Mouse (Mus musculus): ENCODE measurements at regions not wholly inside any gene's neighbourhood (a gene's known extent, or its start where the extent isn't known, plus 50 kb on each side); places are given as distances from the start of the nearest gene placed in this dataset.

DNA sequence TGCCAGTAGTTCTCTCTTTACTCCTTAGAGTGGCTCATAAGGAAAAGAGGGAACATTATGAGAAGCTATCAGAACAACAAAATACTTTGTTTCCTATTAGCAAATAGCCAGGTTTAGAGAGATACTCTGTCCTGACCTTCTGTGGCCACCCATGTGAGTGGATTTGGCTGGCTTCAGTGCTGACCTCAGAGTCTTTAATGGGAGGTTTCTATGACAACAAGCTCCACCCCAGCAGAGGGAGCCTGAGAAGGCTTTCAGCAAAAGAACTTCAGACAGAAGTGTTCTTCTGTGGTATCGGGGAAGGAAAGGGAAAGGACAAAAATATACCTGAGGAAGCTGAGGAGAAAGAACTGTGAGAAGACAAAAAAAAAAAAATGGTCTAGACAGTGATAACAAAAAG, 108.1 kb upstream of the Nhs start:
- TF ChIP-seq CTCF (IDR thresholded peaks at IDR 0.05; ENCODE audit: borderline replicate concordance, control insufficient read depth, extremely low read depth, insufficient read depth, low read length, poor library complexity) (no peak), POLR2A (IDR thresholded peaks at IDR 0.05; ENCODE audit: control insufficient read depth, extremely low read depth, insufficient read depth, low read length, poor library complexity) (no peak)
